Mouse (Mus musculus): ENCODE data around the gene Srgap2. TPM values are rescaled to one million over a fixed set of nuclear protein-coding genes. Genes with fewer than 3 reads are reported as not detected.
A peak's percentile ranks its signal among the peaks of the same experiment; 100 is the strongest.

The Srgap2 gene
- polyA plus RNA-seq, 1 experiment from 2014 or later = 16.9 TPM

DNA sequence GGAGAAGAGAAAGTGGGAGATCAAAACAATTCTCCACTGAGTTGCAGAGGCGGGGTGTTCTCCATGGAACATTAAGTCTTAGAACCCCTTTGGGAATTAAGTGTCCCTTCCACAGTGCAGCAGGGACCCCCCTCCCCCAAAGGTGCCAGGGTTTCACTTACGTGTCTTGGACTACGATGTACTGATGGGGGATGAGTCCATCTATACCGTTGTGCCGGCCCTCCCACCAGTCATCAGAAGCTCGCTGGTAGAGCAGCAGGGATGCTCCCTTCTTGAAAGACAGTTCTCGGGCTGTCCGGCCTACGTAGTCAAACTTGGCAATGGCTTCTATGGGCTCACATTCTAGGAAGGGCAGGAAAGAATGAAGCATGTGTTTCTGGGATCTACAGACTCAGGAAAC is 229.0 kb downstream of the Srgap2 start:
- no peaks in the 10 kb centered on the region for H3K27me3 ChIP-seq (ENCODE audit: low read depth, poor library complexity, severe bottlenecking)
- H3K9me3 ChIP-seq (replicated peaks) = no peaks in the 10 kb centered on the region
- H3K4me1 ChIP-seq = no peaks in the 10 kb centered on the region
- 93% methylated on average over 9 of the region's 9 CpGs for WGBS
- no peak overlapping the region for H3K27ac ChIP-seq (replicated peaks)
- H3K4me3 ChIP-seq = no peak overlapping the region
- no peak for DNase-seq (ENCODE audit: low spot score)
- H3K36me3 ChIP-seq = peaks cover 84% of the 10 kb centered on the region

DNA sequence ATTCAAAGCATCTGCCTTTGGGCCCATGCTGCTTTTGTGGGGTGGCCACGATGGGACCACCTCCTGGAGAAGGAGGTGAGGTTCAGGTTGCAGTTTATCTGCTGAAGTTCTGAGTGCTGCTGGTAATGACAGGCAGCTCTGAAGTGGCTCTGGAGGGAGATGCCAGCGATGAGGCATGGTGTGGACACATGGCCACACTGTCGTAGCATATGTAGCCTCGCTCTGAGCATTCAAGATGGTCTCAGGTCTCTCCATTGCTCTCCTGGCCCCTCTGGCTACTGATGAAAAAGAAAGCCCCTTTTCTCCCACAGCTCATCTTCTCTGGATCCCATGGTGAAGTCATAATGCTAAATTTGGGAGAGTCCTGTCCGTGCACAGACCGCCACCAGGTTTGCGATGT is 230.4 kb downstream of the Srgap2 start:
- Histone ChIP-seq H3K4me1 (no peaks in the 10 kb centered on the region), H3K27ac (replicated peaks) (no peak overlapping the region), H3K4me3 (no peak overlapping the region), H3K27me3 (ENCODE audit: low read depth, poor library complexity, severe bottlenecking) (no peaks in the 10 kb centered on the region), H3K36me3 (peaks cover 97% of the 10 kb centered on the region), H3K9me3 (replicated peaks) (no peaks in the 10 kb centered on the region)
- 86% methylated on average over 7 of the region's 7 CpGs for WGBS
- DNase-seq (ENCODE audit: low spot score) = no peak

DNA sequence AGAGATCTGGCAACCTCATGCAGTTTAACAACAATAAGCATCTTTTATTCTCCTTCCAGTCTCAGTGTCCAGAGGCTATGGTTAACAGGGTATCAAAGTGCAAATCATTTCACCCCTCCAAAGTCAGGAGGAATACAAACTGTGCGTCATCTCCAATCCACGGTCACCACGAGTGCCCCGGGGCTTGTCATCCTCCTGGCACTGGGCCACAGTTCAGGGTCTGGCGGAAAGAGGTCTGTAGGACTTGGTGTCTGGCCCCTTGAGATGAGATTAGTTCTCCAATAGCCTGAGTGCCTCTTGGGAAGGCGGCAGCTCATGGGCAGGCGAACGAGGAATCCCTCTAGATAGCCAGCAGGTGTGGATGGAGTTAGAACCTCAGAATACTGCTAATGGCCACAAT is 232.0 kb downstream of the Srgap2 start:
- Histone ChIP-seq H3K27ac (replicated peaks) (no peak overlapping the region), H3K27me3 (ENCODE audit: low read depth, poor library complexity, severe bottlenecking) (no peaks in the 10 kb centered on the region), H3K4me1 (no peaks in the 10 kb centered on the region), H3K4me3 (no peak overlapping the region), H3K36me3 (peaks cover 92% of the 10 kb centered on the region), H3K9me3 (replicated peaks) (no peaks in the 10 kb centered on the region)
- no peak for DNase-seq (ENCODE audit: low spot score)
- 93% methylated on average over 8 of the region's 8 CpGs for WGBS

DNA sequence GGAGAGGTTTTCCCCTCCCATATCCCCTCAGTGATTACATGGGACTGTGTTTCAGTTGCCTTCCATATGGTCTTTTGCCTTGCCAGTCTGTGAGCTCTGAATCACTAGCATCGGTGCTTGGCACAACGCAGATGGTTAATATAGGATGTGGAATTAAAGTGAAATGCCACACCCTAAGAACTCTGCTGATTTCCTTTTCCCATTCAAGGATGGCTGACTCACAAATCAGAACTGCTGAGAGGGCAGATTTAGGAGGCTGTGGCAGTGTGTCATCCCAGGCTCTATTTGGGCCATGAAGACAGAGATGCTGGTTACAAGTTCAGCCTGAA is 233.3 kb downstream of the Srgap2 start:
- 100% methylated on average over 2 of the region's 2 CpGs for WGBS
- H3K4me3 ChIP-seq = no peak overlapping the region
- no peaks in the 10 kb centered on the region for H3K9me3 ChIP-seq (replicated peaks)
- no peak overlapping the region for H3K27ac ChIP-seq (replicated peaks)
- no peaks in the 10 kb centered on the region for H3K27me3 ChIP-seq (ENCODE audit: low read depth, poor library complexity, severe bottlenecking)
- no peaks in the 10 kb centered on the region for H3K4me1 ChIP-seq
- H3K36me3 ChIP-seq = peaks cover 86% of the 10 kb centered on the region
- DNase-seq (ENCODE audit: low spot score) = no peak

DNA sequence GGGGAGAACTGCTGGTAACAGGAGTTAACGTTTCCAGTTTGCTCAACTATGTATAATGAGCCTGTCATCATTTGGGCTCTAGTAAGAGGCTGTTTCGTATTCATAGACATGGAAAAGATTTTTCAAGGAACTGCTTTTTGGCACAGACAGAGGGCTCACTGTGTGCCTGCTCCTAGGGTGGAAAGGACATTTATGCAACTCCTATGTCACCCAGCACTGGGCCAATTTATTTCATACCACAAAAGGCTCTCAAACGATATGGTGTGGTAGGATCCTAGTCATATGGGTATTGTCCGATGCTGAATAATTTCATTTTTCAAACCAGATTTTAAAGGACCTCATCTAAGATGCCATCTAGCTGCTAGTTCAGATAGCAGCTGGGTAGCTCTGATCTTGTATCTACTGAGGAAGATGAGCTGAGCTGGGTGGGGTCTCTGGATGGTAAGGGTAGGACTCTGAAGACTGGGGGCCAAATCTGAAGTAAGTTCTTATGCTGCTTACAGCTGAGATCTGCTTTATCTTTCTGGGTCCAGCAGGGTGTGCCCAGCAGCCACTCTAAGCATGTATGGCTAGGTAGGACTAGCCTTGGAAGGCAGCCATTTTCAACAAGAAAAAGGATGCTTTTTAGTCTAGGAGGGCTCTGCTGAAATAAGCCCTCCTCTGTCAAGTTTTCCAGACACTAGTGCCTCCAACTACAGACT is 233.8 kb downstream of the Srgap2 start:
- Histone ChIP-seq H3K4me1 (no peaks in the 10 kb centered on the region), H3K36me3 (peaks cover 85% of the 10 kb centered on the region), H3K4me3 (no peak overlapping the region), H3K9me3 (replicated peaks) (no peaks in the 10 kb centered on the region), H3K27ac (replicated peaks) (no peak overlapping the region), H3K27me3 (ENCODE audit: low read depth, poor library complexity, severe bottlenecking) (no peaks in the 10 kb centered on the region)
- no peak for DNase-seq (ENCODE audit: low spot score)
- 89% methylated on average over 4 of the region's 4 CpGs for WGBS

DNA sequence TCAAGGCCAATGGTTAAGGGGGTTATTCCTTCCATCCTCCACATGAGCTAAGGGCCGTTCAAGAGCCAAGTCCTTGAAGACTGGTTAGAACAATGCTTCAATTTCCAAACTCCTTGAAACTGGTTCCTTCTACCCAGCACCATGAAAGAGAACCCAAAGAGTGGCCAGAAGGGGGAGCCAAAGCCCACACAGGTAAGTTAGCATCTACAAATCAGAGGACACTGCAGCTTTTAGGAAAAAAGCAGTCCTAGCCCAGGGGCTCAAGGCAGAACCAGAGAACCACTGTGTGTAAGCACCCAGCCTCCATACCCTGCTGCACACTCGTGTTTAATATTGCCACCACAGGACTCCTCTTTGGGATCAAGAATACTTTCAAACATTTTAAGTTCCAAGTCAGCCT is 236.5 kb downstream of the Srgap2 start:
- H3K27ac ChIP-seq (replicated peaks) = no peak overlapping the region
- peaks cover 76% of the 10 kb centered on the region for H3K36me3 ChIP-seq
- no peaks in the 10 kb centered on the region for H3K27me3 ChIP-seq (ENCODE audit: low read depth, poor library complexity, severe bottlenecking)
- H3K4me1 ChIP-seq = no peaks in the 10 kb centered on the region
- 48% methylated on average over 2 of the region's 2 CpGs for WGBS
- no peak overlapping the region for H3K4me3 ChIP-seq
- H3K9me3 ChIP-seq (replicated peaks) = no peaks in the 10 kb centered on the region
- peak; percentile 42 for DNase-seq (ENCODE audit: low spot score)

DNA sequence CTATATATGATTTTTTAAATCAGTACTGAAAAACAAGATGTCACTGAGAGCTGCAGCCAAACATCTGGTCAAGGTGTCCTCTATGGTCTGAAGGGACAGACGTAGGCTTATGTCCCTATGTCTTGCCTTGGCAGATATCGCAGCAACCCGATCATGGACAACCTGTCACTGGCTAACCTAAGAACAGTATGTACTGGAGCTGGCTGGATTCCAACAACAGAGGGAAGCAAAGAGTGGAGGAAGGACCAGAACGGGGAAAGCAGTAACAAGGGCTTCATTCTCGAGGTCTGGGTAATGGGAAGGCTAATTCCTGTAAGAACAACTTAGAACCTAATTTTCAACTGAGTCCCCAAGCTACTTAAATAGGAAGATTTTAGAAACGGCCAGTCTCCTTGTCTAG is 238.2 kb downstream of the Srgap2 start:
- Histone ChIP-seq H3K4me1 (no peaks in the 10 kb centered on the region), H3K4me3 (no peak overlapping the region), H3K9me3 (replicated peaks) (no peaks in the 10 kb centered on the region), H3K27me3 (ENCODE audit: low read depth, poor library complexity, severe bottlenecking) (no peaks in the 10 kb centered on the region), H3K27ac (replicated peaks) (no peak overlapping the region), H3K36me3 (peaks cover 58% of the 10 kb centered on the region)
- DNase-seq (ENCODE audit: low spot score) = no peak
- 92% methylated on average over 6 of the region's 6 CpGs for WGBS

DNA sequence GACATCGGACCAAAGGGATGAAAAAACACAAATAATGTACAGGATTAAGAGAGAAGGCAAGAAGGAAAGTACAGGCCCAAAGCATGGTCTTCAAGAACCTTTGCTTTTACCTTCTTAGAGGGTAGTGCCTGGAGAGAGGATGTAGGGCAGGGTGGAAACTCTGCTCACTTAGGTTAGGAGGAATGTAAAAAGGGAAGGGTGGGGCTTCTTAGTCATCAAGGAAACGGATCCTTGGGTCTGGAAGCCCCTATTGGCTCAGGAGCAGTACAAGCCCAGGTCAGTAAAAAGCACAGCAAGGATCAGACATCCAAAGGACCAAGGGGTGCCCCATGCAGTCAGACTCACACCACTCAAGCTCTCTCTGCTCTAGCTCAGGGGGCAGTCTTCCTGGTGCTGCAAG is 239.9 kb downstream of the Srgap2 start:
- Histone ChIP-seq H3K9me3 (replicated peaks) (no peaks in the 10 kb centered on the region), H3K27ac (replicated peaks) (no peak overlapping the region), H3K4me1 (no peaks in the 10 kb centered on the region), H3K36me3 (peaks cover 42% of the 10 kb centered on the region), H3K4me3 (no peak overlapping the region), H3K27me3 (ENCODE audit: low read depth, poor library complexity, severe bottlenecking) (no peaks in the 10 kb centered on the region)
- DNase-seq (ENCODE audit: low spot score) = no peak
- 79% methylated on average over 2 of the region's 2 CpGs for WGBS

DNA sequence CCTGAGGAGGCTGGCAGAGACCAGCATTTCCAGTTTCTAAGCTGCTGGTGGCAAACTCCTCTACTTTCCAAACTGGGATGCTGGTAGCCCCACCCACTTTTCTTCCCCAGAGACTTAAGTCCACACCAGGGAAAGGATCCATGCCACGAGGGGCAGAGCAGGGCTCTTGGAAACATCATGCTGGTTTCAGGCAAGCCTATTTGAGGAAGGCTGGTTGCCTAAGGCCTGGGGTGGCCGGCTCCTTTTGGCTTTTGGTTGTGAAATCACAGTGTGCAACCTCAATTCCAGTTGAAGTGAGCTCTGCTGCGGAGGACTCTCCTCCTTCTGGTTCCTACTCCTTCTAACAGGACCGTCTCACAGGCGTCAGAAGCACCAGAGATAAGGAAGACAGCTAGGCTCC is 240.3 kb downstream of the Srgap2 start:
- WGBS = 82% methylated on average over 5 of the region's 5 CpGs
- H3K27me3 ChIP-seq (ENCODE audit: low read depth, poor library complexity, severe bottlenecking) = no peaks in the 10 kb centered on the region

DNA sequence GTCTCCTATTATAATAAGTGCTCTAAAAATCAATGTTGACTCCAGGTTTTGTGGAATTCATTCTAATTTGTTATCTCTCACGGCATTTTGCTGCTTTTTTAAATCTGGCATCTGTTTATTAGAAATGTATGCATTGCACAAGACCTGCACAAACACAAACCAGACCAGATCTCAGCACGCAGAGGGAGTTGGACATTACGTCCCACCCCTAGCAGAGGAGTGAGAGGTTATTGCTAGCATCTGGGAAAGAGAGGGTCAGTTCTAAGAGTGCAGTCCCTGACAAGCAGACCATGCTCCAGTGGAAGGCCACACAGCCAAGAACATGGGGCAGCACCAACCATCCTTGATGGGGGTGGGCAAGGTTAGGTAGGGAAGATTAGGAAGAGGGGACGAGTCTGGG is 242.5 kb downstream of the Srgap2 start:
- DNase-seq (ENCODE audit: low spot score) = no peak
- H3K27ac ChIP-seq (replicated peaks) = no peak overlapping the region
- 85% methylated on average over 4 of the region's 4 CpGs for WGBS
- peaks cover 29% of the 10 kb centered on the region for H3K36me3 ChIP-seq
- H3K27me3 ChIP-seq (ENCODE audit: low read depth, poor library complexity, severe bottlenecking) = no peaks in the 10 kb centered on the region
- 0 out of 2 replicates have a peak, but pooled peaks cover under 1% of the 10 kb centered on the region for H3K4me1 ChIP-seq
- H3K4me3 ChIP-seq = no peak overlapping the region
- no peaks in the 10 kb centered on the region for H3K9me3 ChIP-seq (replicated peaks)

More for the DNA sequence above, 240.3 kb downstream of the Srgap2 start:
- Histone ChIP-seq H3K9me3 (replicated peaks) (no peaks in the 10 kb centered on the region), H3K27ac (replicated peaks) (no peak overlapping the region), H3K36me3 (peaks cover 38% of the 10 kb centered on the region), H3K4me3 (no peak overlapping the region), H3K4me1 (no peaks in the 10 kb centered on the region)
- no peak for DNase-seq (ENCODE audit: low spot score)

DNA sequence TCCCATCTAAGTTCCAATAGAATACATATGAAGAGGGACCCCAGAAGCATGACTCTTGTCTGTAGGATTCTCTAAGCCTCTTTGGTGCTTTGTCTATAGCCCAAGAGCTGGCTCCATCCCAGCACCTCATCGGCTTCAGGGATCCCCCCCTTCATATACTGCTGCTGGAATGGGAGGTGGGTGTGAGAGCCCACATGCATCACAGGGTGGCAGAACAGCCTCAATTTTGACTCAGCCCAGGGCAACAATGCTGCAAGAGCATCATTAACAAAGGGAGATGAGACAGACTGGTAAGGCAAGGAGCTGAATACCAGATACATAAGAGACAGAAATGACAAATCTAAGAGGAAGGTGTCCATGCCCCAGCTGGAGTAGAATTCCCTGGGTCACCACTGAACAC is 243.0 kb downstream of the Srgap2 start:
- Histone ChIP-seq H3K27me3 (ENCODE audit: low read depth, poor library complexity, severe bottlenecking) (no peaks in the 10 kb centered on the region), H3K4me1 (peaks cover 5% of the 10 kb centered on the region; the same call in 1 of the 2 replicates), H3K4me3 (no peak overlapping the region), H3K27ac (replicated peaks) (no peak overlapping the region), H3K9me3 (replicated peaks) (no peaks in the 10 kb centered on the region), H3K36me3 (peaks cover 24% of the 10 kb centered on the region)
- no peak for DNase-seq (ENCODE audit: low spot score)
- 96% methylated on average over 1 of the region's 1 CpGs for WGBS

DNA sequence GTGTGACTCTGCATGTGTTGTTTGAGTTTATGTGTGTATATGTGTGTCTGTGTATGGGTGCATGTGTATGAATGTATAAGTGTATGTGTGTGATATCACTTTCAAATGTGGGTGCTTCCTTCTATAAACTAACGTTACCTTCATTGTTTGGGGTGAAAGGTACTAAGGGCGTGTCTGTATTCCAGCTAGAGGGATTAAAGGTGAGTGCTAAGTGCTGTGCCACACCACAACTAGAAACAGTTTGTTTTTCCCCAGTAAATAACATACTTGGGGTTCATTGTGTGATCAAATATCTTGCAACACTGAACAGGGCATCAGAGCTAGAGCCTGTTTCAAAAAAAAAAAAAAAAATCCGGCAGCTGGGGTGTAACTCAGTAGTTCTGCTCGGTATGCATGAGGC is 245.4 kb downstream of the Srgap2 start:
- Histone ChIP-seq H3K27ac (replicated peaks) (no peak overlapping the region), H3K36me3 (peaks cover 7% of the 10 kb centered on the region; the same call in 1 of the 2 replicates), H3K4me1 (peaks cover 8% of the 10 kb centered on the region; the same call in 1 of the 2 replicates), H3K27me3 (ENCODE audit: low read depth, poor library complexity, severe bottlenecking) (no peaks in the 10 kb centered on the region), H3K4me3 (no peak overlapping the region), H3K9me3 (replicated peaks) (no peaks in the 10 kb centered on the region)
- WGBS = 71% methylated on average over 4 of the region's 4 CpGs
- DNase-seq (ENCODE audit: low spot score) = no peak

DNA sequence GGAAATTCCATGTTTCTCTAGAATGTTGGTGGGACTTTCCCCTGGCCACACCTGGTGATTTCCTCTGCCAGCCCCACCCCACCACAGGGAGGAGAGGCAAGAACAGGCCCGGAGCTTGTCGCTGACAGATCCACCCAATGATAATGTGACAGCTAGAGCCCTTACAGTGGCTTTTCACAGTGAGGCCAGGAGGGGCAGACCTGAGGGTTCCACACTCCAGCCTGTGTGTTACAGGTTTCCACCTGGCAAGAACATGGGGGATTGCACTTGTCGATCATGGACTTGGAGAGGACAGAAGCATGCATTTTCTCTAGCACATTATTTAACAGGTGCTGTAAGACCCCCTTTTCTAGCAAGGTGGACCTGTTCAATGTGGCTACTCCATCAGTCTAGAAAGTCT is 246.9 kb downstream of the Srgap2 start:
- peaks cover 8% of the 10 kb centered on the region; the same call in 1 of the 2 replicates for H3K4me1 ChIP-seq
- H3K9me3 ChIP-seq (replicated peaks) = no peaks in the 10 kb centered on the region
- DNase-seq (ENCODE audit: low spot score) = no peak
- no peak overlapping the region for H3K4me3 ChIP-seq
- WGBS = 68% methylated on average over 3 of the region's 3 CpGs
- no peak overlapping the region for H3K27ac ChIP-seq (replicated peaks)
- no peaks in the 10 kb centered on the region for H3K36me3 ChIP-seq
- no peaks in the 10 kb centered on the region for H3K27me3 ChIP-seq (ENCODE audit: low read depth, poor library complexity, severe bottlenecking)

DNA sequence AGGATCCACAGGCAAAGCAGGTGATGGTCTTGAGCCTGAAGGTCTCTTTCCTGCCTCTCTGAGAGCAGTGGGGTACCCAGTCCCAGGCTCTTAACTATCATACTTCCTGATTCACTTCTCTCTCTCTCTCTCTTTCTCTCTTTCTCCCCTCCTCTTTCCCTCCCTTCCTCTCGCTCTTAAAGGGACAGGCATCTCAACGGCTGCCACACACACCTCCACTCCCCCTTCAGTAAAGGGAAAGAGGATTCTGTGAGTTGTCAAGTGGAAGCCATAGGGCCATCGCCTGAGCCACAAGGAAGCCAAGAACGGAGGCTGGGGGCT is 247.7 kb downstream of the Srgap2 start, which contains the start of gene Ikbke:
Gene Ikbke, minus strand, starts transcription at position 151 of the 321 bp plus-strand sequence.
- no peak for DNase-seq (ENCODE audit: low spot score)
- H3K36me3 ChIP-seq = no peaks in the 10 kb centered on the region
- no peak within 1 kb of the TSS for H3K4me3 ChIP-seq
- H3K27ac ChIP-seq (replicated peaks) = no peak within 1 kb of the TSS; the same call in 1 of the 2 replicates
- WGBS = 45% methylated on average over 4 of the region's 4 CpGs
- H3K27me3 ChIP-seq (ENCODE audit: low read depth, poor library complexity, severe bottlenecking) = no peaks in the 10 kb centered on the region
- H3K9me3 ChIP-seq (replicated peaks) = no peaks in the 10 kb centered on the region
- peaks cover 8% of the 10 kb centered on the region; the same call in 1 of the 2 replicates for H3K4me1 ChIP-seq

Data from midbrain, embryonic 10.5 days (tissue).